Mouse (Mus musculus): ENCODE results near the gene Ppia.

DNA sequence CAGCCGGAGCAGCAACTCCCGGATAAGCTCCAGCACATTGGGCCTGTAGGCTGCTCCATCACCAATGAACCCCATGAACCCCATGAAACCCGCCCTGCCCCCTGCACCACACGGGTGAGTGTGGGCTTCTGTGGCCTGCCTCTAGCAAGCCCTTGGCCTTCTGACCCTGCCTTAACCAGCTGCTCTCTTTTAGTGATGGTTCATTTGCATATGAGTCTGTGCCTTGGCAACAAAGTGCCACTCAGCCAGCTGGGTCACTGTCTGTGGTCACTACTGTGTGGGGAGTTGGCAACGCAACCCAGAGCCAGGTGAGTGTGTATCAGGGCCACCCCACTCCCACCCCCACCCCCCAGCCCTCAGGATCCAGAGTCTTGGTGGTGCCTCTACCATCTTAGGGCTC lies 19.7 kb upstream of the Ppia start:
- TF ChIP-seq CTCF (IDR thresholded peaks at IDR 0.05; ENCODE audit: insufficient read depth, low read depth, low read length) = no peak
- no peak for TF ChIP-seq POLR2A (IDR thresholded peaks at IDR 0.05; ENCODE audit: insufficient read depth, low read depth, low read length)

Data from olfactory bulb, adult 2 months (tissue).